Mouse (Mus musculus) stomach, postnatal 0 days (tissue): ENCODE measurements at regions not wholly inside any gene's neighbourhood (a gene's known extent, or its start where the extent isn't known, plus 50 kb on each side); places are given as distances from the start of the nearest gene placed in this dataset.

Experiments
- CTCF ChIP-seq: IDR thresholded peaks from 2 replicates; pipeline ENCODE4 v1.5.1; 2016; ENCODE audit warnings: antibody characterized with exemption, low read depth, mild to moderate bottlenecking, moderate library complexity
- EP300 ChIP-seq: optimal IDR thresholded peaks from 2 replicates; pipeline ENCODE3; 2016; ENCODE audit warnings: antibody characterized with exemption

GRCm38 (mm10) chr5:134804291-134805049 lies 57.3 kb upstream of the Eln start:
- TF ChIP-seq CTCF (peak; percentile 35; the same call in 1 of the 2 replicates), EP300 (no peak)
